Mouse (Mus musculus): ENCODE results near the gene Tlk2.

GRCm38 (mm10) chr11:105141115-105141514, 37.5 kb upstream of the Tlk2 start:
- TF ChIP-seq CTCF (IDR thresholded peaks at IDR 0.05; ENCODE audit: low read depth, low read length) (no peak), POLR2A (IDR thresholded peaks at IDR 0.05; ENCODE audit: extremely low read depth, insufficient read depth, low read length) (no peak)
